Mouse (Mus musculus): ENCODE measurements at regions not wholly inside any gene's neighbourhood (a gene's known extent, or its start where the extent isn't known, plus 50 kb on each side); places are given as distances from the start of the nearest gene placed in this dataset.

- Histone ChIP-seq H3K4me3 (ENCODE audit: low read depth, low read length) (no peak overlapping the region), H3K9me3 (ENCODE audit: control insufficient read depth, low read length) (no peaks in the 10 kb centered on the region), H3K36me3 (ENCODE audit: control insufficient read depth, insufficient read depth, low read length) (no peaks in the 10 kb centered on the region), H3K9ac (ENCODE audit: low read depth, low read length) (no peak overlapping the region), H3K4me1 (replicated peaks; ENCODE audit: control insufficient read depth, insufficient read depth, low read length) (0 out of 2 replicates have a peak, but pooled peaks cover 6% of the 10 kb centered on the region), H3K27ac (ENCODE audit: low read depth, low read length) (no peak overlapping the region), H3K27me3 (replicated peaks; ENCODE audit: control insufficient read depth, insufficient read depth, low read length) (no peaks in the 10 kb centered on the region), H3K4me2 (no peak overlapping the region)
- WGBS: 78% methylated on average over 2 of the region's 2 CpGs
- ATAC-seq (replicated peaks; ENCODE audit: low FRiP score): no peak
- no peak for DNase-seq (ENCODE audit: low spot score)
Observed at GRCm38 (mm10) chr2:167861178-167861520, 70.7 kb upstream of the Ptpn1 start.

- Histone ChIP-seq H3K9ac (ENCODE audit: low read depth, low read length) (no peak overlapping the region), H3K27ac (ENCODE audit: low read depth, low read length) (no peak overlapping the region), H3K4me3 (ENCODE audit: low read depth, low read length) (no peak overlapping the region), H3K27me3 (replicated peaks; ENCODE audit: control insufficient read depth, insufficient read depth, low read length) (no peaks in the 10 kb centered on the region), H3K36me3 (ENCODE audit: control insufficient read depth, insufficient read depth, low read length) (no peaks in the 10 kb centered on the region), H3K9me3 (ENCODE audit: control insufficient read depth, low read length) (no peaks in the 10 kb centered on the region), H3K4me2 (no peak overlapping the region), H3K4me1 (replicated peaks; ENCODE audit: control insufficient read depth, insufficient read depth, low read length) (0 out of 2 replicates have a peak, but pooled peaks cover 6% of the 10 kb centered on the region)
- no peak for ATAC-seq (replicated peaks; ENCODE audit: low FRiP score)
- DNase-seq (ENCODE audit: low spot score): no peak
- WGBS: 55% methylated on average over 10 of the region's 10 CpGs
Observed at GRCm38 (mm10) chr2:167860457-167861177, 71.2 kb upstream of the Ptpn1 start.

GRCm38 (mm10) chr2:167859575-167859974, 72.3 kb upstream of the Ptpn1 start:
- Histone ChIP-seq H3K36me3 (ENCODE audit: control insufficient read depth, insufficient read depth, low read length) (no peaks in the 10 kb centered on the region), H3K4me3 (ENCODE audit: low read depth, low read length) (no peak overlapping the region), H3K9ac (ENCODE audit: low read depth, low read length) (no peak overlapping the region), H3K4me2 (no peak overlapping the region), H3K27ac (ENCODE audit: low read depth, low read length) (no peak overlapping the region), H3K9me3 (ENCODE audit: control insufficient read depth, low read length) (no peaks in the 10 kb centered on the region), H3K4me1 (replicated peaks; ENCODE audit: control insufficient read depth, insufficient read depth, low read length) (0 out of 2 replicates have a peak, but pooled peaks cover 6% of the 10 kb centered on the region), H3K27me3 (replicated peaks; ENCODE audit: control insufficient read depth, insufficient read depth, low read length) (no peaks in the 10 kb centered on the region)
- DNase-seq (ENCODE audit: low spot score) (no peak), ATAC-seq (replicated peaks; ENCODE audit: low FRiP score) (no peak)
- 48% methylated on average over 10 of the region's 10 CpGs for WGBS

- ATAC-seq (replicated peaks; ENCODE audit: low FRiP score): no peak
- Histone ChIP-seq H3K4me1 (replicated peaks; ENCODE audit: control insufficient read depth, insufficient read depth, low read length) (0 out of 2 replicates have a peak, but pooled peaks cover 6% of the 10 kb centered on the region), H3K4me2 (no peak overlapping the region), H3K27me3 (replicated peaks; ENCODE audit: control insufficient read depth, insufficient read depth, low read length) (peaks cover under 1% of the 10 kb centered on the region; the same call in 1 of the 2 replicates), H3K36me3 (ENCODE audit: control insufficient read depth, insufficient read depth, low read length) (no peaks in the 10 kb centered on the region), H3K9me3 (ENCODE audit: control insufficient read depth, low read length) (no peaks in the 10 kb centered on the region), H3K27ac (ENCODE audit: low read depth, low read length) (no peak overlapping the region), H3K9ac (ENCODE audit: low read depth, low read length) (no peak overlapping the region), H3K4me3 (ENCODE audit: low read depth, low read length) (no peak overlapping the region)
- WGBS: 66% methylated on average over 10 of the region's 10 CpGs
- no peak for DNase-seq (ENCODE audit: low spot score)
Observed at GRCm38 (mm10) chr2:167858346-167858745, 73.5 kb upstream of the Ptpn1 start.

GRCm38 (mm10) chr2:167857911-167858310, 73.9 kb upstream of the Ptpn1 start:
- Histone ChIP-seq H3K36me3 (ENCODE audit: control insufficient read depth, insufficient read depth, low read length) (no peaks in the 10 kb centered on the region), H3K27ac (ENCODE audit: low read depth, low read length) (no peak overlapping the region), H3K4me2 (no peak overlapping the region), H3K27me3 (replicated peaks; ENCODE audit: control insufficient read depth, insufficient read depth, low read length) (peaks cover 2% of the 10 kb centered on the region; the same call in 1 of the 2 replicates), H3K9me3 (ENCODE audit: control insufficient read depth, low read length) (no peaks in the 10 kb centered on the region), H3K4me3 (ENCODE audit: low read depth, low read length) (no peak overlapping the region), H3K9ac (ENCODE audit: low read depth, low read length) (no peak overlapping the region), H3K4me1 (replicated peaks; ENCODE audit: control insufficient read depth, insufficient read depth, low read length) (peaks cover 6% of the 10 kb centered on the region; the same call in 1 of the 2 replicates)
- WGBS: 64% methylated on average over 8 of the region's 8 CpGs
- ATAC-seq (replicated peaks; ENCODE audit: low FRiP score) (no peak), DNase-seq (ENCODE audit: low spot score) (no peak)

GRCm38 (mm10) chr2:167856920-167857475, 74.9 kb upstream of the Ptpn1 start:
- no peaks in the 10 kb centered on the region for H3K9me3 ChIP-seq (ENCODE audit: control insufficient read depth, low read length)
- H3K9ac ChIP-seq (ENCODE audit: low read depth, low read length): no peak overlapping the region
- no peak overlapping the region for H3K4me3 ChIP-seq (ENCODE audit: low read depth, low read length)
- H3K4me1 ChIP-seq (replicated peaks; ENCODE audit: control insufficient read depth, insufficient read depth, low read length): peaks cover 11% of the 10 kb centered on the region
- H3K36me3 ChIP-seq (ENCODE audit: control insufficient read depth, insufficient read depth, low read length): no peaks in the 10 kb centered on the region
- ATAC-seq (replicated peaks; ENCODE audit: low FRiP score) (no peak), DNase-seq (ENCODE audit: low spot score) (no peak)
- no peak overlapping the region for H3K27ac ChIP-seq (ENCODE audit: low read depth, low read length)
- no peak overlapping the region for H3K4me2 ChIP-seq
- peaks cover 5% of the 10 kb centered on the region for H3K27me3 ChIP-seq (replicated peaks; ENCODE audit: control insufficient read depth, insufficient read depth, low read length)
- WGBS: 73% methylated on average over 10 of the region's 10 CpGs

- ATAC-seq (replicated peaks; ENCODE audit: low FRiP score): no peak
- H3K27me3 ChIP-seq (replicated peaks; ENCODE audit: control insufficient read depth, insufficient read depth, low read length): peaks cover 8% of the 10 kb centered on the region
- no peak overlapping the region for H3K4me2 ChIP-seq
Observed at GRCm38 (mm10) chr2:167856020-167856419, 75.8 kb upstream of the Ptpn1 start.

GRCm38 (mm10) chr2:167854060-167854459, 77.8 kb upstream of the Ptpn1 start:
- H3K9ac ChIP-seq (ENCODE audit: low read depth, low read length): no peak overlapping the region
- H3K9me3 ChIP-seq (ENCODE audit: control insufficient read depth, low read length): no peaks in the 10 kb centered on the region
- no peak for ATAC-seq (replicated peaks; ENCODE audit: low FRiP score)
- H3K4me1 ChIP-seq (replicated peaks; ENCODE audit: control insufficient read depth, insufficient read depth, low read length): peaks cover 25% of the 10 kb centered on the region
- H3K4me3 ChIP-seq (ENCODE audit: low read depth, low read length): no peak overlapping the region
- H3K27ac ChIP-seq (ENCODE audit: low read depth, low read length): no peak overlapping the region
- DNase-seq (ENCODE audit: low spot score): no peak
- H3K27me3 ChIP-seq (replicated peaks; ENCODE audit: control insufficient read depth, insufficient read depth, low read length): peaks cover 8% of the 10 kb centered on the region
- H3K4me2 ChIP-seq: no peak overlapping the region
- H3K36me3 ChIP-seq (ENCODE audit: control insufficient read depth, insufficient read depth, low read length): no peaks in the 10 kb centered on the region
- 71% methylated on average over 1 of the region's 1 CpGs for WGBS

More at GRCm38 (mm10) chr2:167856020-167856419, 75.8 kb upstream of the Ptpn1 start:
- no peak overlapping the region for H3K9ac ChIP-seq (ENCODE audit: low read depth, low read length)
- H3K27ac ChIP-seq (ENCODE audit: low read depth, low read length): no peak overlapping the region
- H3K9me3 ChIP-seq (ENCODE audit: control insufficient read depth, low read length): no peaks in the 10 kb centered on the region
- no peak overlapping the region for H3K4me3 ChIP-seq (ENCODE audit: low read depth, low read length)
- DNase-seq (ENCODE audit: low spot score): no peak
- H3K4me1 ChIP-seq (replicated peaks; ENCODE audit: control insufficient read depth, insufficient read depth, low read length): peaks cover 21% of the 10 kb centered on the region
- no peaks in the 10 kb centered on the region for H3K36me3 ChIP-seq (ENCODE audit: control insufficient read depth, insufficient read depth, low read length)
- 62% methylated on average over 3 of the region's 3 CpGs for WGBS

- ATAC-seq (replicated peaks; ENCODE audit: low FRiP score): no peak
- Histone ChIP-seq H3K4me2 (no peak overlapping the region), H3K27ac (ENCODE audit: low read depth, low read length) (no peak overlapping the region), H3K9ac (ENCODE audit: low read depth, low read length) (no peak overlapping the region), H3K36me3 (ENCODE audit: control insufficient read depth, insufficient read depth, low read length) (no peaks in the 10 kb centered on the region), H3K4me3 (ENCODE audit: low read depth, low read length) (no peak overlapping the region), H3K9me3 (ENCODE audit: control insufficient read depth, low read length) (no peaks in the 10 kb centered on the region), H3K4me1 (replicated peaks; ENCODE audit: control insufficient read depth, insufficient read depth, low read length) (peaks cover 25% of the 10 kb centered on the region), H3K27me3 (replicated peaks; ENCODE audit: control insufficient read depth, insufficient read depth, low read length) (peaks cover 13% of the 10 kb centered on the region)
- 79% methylated on average over 8 of the region's 8 CpGs for WGBS
- no peak for DNase-seq (ENCODE audit: low spot score)
Observed at GRCm38 (mm10) chr2:167853411-167853821, 78.4 kb upstream of the Ptpn1 start.
